Mouse (Mus musculus) liver, postnatal 0 days (tissue): ENCODE measurements at regions not wholly inside any gene's neighbourhood (a gene's known extent, or its start where the extent isn't known, plus 50 kb on each side); places are given as distances from the start of the nearest gene placed in this dataset.

ENCODE experiments used
- CTCF ChIP-seq: sonication (generic); IDR thresholded peaks from 2 replicates; pipeline ENCODE4 v1.5.1; 2016; ENCODE audit warnings: antibody characterized with exemption, low read depth
- EP300 ChIP-seq: IDR thresholded peaks from 2 replicates; pipeline ENCODE4 v1.6.1; 2016; ENCODE audit warnings: antibody characterized with exemption, low read depth, mild to moderate bottlenecking

GRCm38 (mm10) chr12:27130544-27130943, 211.8 kb downstream of the Sox11 start:
- no peak for TF ChIP-seq EP300
- TF ChIP-seq CTCF = no peak
